Mouse (Mus musculus) MEL (cell line): ENCODE measurements around the gene Cmas. TPM values are rescaled to one million over a fixed set of nuclear protein-coding genes. Genes with fewer than 3 reads are reported as not detected.

Source experiments
- DNase-seq: peaks from one replicate; pipeline ENCODE4 v3.0.0; 2011; ENCODE audit warnings: low read depth, low spot score
- H3K27ac ChIP-seq: 2 replicates; pipeline ENCODE4 v1.5.1; 2012; ENCODE audit warnings: low read depth, mild to moderate bottlenecking, control low read depth, low read length, moderate library complexity; ENCODE audit not compliant: control insufficient read depth
- H3K27me3 ChIP-seq, 2 experiments: fragments of 150-350 bp in 1 of 2; sonication (generic) in 1 of 2; 2 replicates each; pipeline ENCODE4 v1.6.1; 2012; ENCODE audit warnings: low read length in 2 of 2, mild to moderate bottlenecking in 2 of 2, improper control_type of control experiment in 1 of 2, moderate library complexity in 1 of 2; ENCODE audit not compliant: insufficient read depth in 2 of 2, control insufficient read depth in 1 of 2
- H3K36me3 ChIP-seq, 2 experiments: 2 replicates each; pipeline ENCODE4 v1.6.1; 2012 to 2014; ENCODE audit warnings: low read length in 2 of 2, improper control_type of control experiment in 1 of 2, inconsistent platforms in 1 of 2, mild to moderate bottlenecking in 1 of 2; ENCODE audit not compliant: insufficient read depth in 2 of 2, control insufficient read depth in 1 of 2
- H3K4me1 ChIP-seq, 2 experiments: fragments of 150-350 bp in 1 of 2; sonication (generic) in 1 of 2; 2 replicates each; pipeline ENCODE4 v1.6.1; 2012; ENCODE audit warnings: low read length in 2 of 2, improper control_type of control experiment in 1 of 2, mild to moderate bottlenecking in 1 of 2; ENCODE audit not compliant: insufficient read depth in 2 of 2, control insufficient read depth in 1 of 2
- H3K4me3 ChIP-seq, 2 experiments: fragments of 150-350 bp in 1 of 2; sonication (generic) in 1 of 2; 2 replicates each; pipeline ENCODE4 v1.5.1; 2012; ENCODE audit warnings: low read depth in 2 of 2, low read length in 2 of 2, mild to moderate bottlenecking in 2 of 2, moderate library complexity in 2 of 2, control low read depth in 1 of 2, improper control_type of control experiment in 1 of 2; ENCODE audit not compliant: control insufficient read depth in 1 of 2, insufficient read depth in 1 of 2
- H3K79me2 ChIP-seq: 2 replicates; pipeline ENCODE4 v1.6.1; 2012; ENCODE audit warnings: mild to moderate bottlenecking, low read length, moderate library complexity; ENCODE audit not compliant: control insufficient read depth, poor library complexity, insufficient read depth
- H3K9ac ChIP-seq: 2 replicates; pipeline ENCODE4 v1.6.1; 2012; ENCODE audit warnings: low read depth, mild to moderate bottlenecking, control low read depth, low read length, moderate library complexity; ENCODE audit not compliant: control insufficient read depth, poor library complexity, severe bottlenecking
- H3K9me3 ChIP-seq: fragments of 150-350 bp; sonication (generic); replicated peaks from 2 replicates; pipeline ENCODE4 v1.6.1; 2012; ENCODE audit warnings: mild to moderate bottlenecking, low read length, improper control_type of control experiment, moderate library complexity; ENCODE audit not compliant: insufficient read depth
- BHLHE40 ChIP-seq: IDR thresholded peaks from 2 replicates; pipeline ENCODE4 v1.6.1; 2012; ENCODE audit warnings: low read depth, mild to moderate bottlenecking, inconsistent platforms, low read length, improper control_type of control experiment, borderline replicate concordance
- CHD1 ChIP-seq: IDR thresholded peaks from 2 replicates; pipeline ENCODE4 v1.6.1; 2012; ENCODE audit warnings: low read depth, mild to moderate bottlenecking, inconsistent platforms, low read length, improper control_type of control experiment
- CHD2 ChIP-seq: IDR thresholded peaks from 2 replicates; pipeline ENCODE4 v1.6.1; 2011; ENCODE audit warnings: low read length, improper control_type of control experiment
- CTCF ChIP-seq, 3 experiments: IDR thresholded peaks in 2 of 3; conservative IDR thresholded peaks in 1 of 3; 2 replicates each; pipeline ENCODE4 v1.5.1; 2011 to 2012; ENCODE audit warnings: low read length in 3 of 3, low read depth in 2 of 3, mild to moderate bottlenecking in 2 of 3, improper control_type of control experiment in 1 of 3, inconsistent platforms in 1 of 3, mixed read lengths in 1 of 3, moderate library complexity in 1 of 3; ENCODE audit not compliant: control insufficient read depth in 1 of 3, insufficient read depth in 1 of 3, poor library complexity in 1 of 3, severe bottlenecking in 1 of 3
- E2F4 ChIP-seq: IDR thresholded peaks from 2 replicates; pipeline ENCODE4 v1.6.1; 2011; ENCODE audit warnings: low read depth, low read length, improper control_type of control experiment, borderline replicate concordance
- ELF1 ChIP-seq: IDR thresholded peaks from 2 replicates; pipeline ENCODE4 v1.6.1; 2014; ENCODE audit warnings: low read depth, mild to moderate bottlenecking, inconsistent platforms, low read length, improper control_type of control experiment, moderate library complexity
- ETS1 ChIP-seq: IDR thresholded peaks from 2 replicates; pipeline ENCODE4 v1.6.1; 2012; ENCODE audit warnings: low read depth, mild to moderate bottlenecking, inconsistent platforms, low read length, improper control_type of control experiment, moderate library complexity
- GATA1 ChIP-seq: IDR thresholded peaks from 2 replicates; pipeline ENCODE4 v1.6.1; 2011; ENCODE audit warnings: low read depth, low read length, improper control_type of control experiment
- HCFC1 ChIP-seq: IDR thresholded peaks from 2 replicates; pipeline ENCODE4 v1.6.1; 2012; ENCODE audit warnings: low read depth, mild to moderate bottlenecking, inconsistent platforms, low read length, improper control_type of control experiment, moderate library complexity
- JUND ChIP-seq: IDR thresholded peaks from 2 replicates; pipeline ENCODE4 v1.6.1; 2011; ENCODE audit warnings: low read depth, mild to moderate bottlenecking, improper control_type of control experiment, low read length
- KAT2A ChIP-seq: conservative IDR thresholded peaks from 2 replicates; pipeline ENCODE4 v1.6.1; 2012; ENCODE audit warnings: low read depth, low read length, improper control_type of control experiment, inconsistent platforms
- MAFK ChIP-seq: IDR thresholded peaks from 2 replicates; pipeline ENCODE4 v1.6.1; 2011; ENCODE audit warnings: low read depth, mild to moderate bottlenecking, low read length, improper control_type of control experiment, borderline replicate concordance
- MYB ChIP-seq: IDR thresholded peaks from 2 replicates; pipeline ENCODE4 v1.6.1; 2011; ENCODE audit warnings: mild to moderate bottlenecking, low read depth, low read length, improper control_type of control experiment
- MYC ChIP-seq: IDR thresholded peaks from 2 replicates; pipeline ENCODE4 v1.6.1; 2011; ENCODE audit warnings: low read depth, mild to moderate bottlenecking, low read length, improper control_type of control experiment, moderate library complexity
- NELFE ChIP-seq: IDR thresholded peaks from 2 replicates; pipeline ENCODE4 v1.6.1; 2011; ENCODE audit warnings: low read depth, low read length, improper control_type of control experiment
- NRF1 ChIP-seq: IDR thresholded peaks from 2 replicates; pipeline ENCODE4 v1.6.1; 2014; ENCODE audit warnings: low read depth, mild to moderate bottlenecking, inconsistent platforms, low read length, improper control_type of control experiment, moderate library complexity; ENCODE audit not compliant: poor library complexity, insufficient read depth, severe bottlenecking
- SIN3A ChIP-seq: IDR thresholded peaks from 2 replicates; pipeline ENCODE4 v1.6.1; 2012; ENCODE audit warnings: low read length, improper control_type of control experiment, inconsistent platforms
- TAL1 ChIP-seq: IDR thresholded peaks from 2 replicates; pipeline ENCODE4 v1.6.1; 2012; ENCODE audit warnings: mild to moderate bottlenecking, inconsistent platforms, low read length, moderate library complexity, mixed read lengths
- TBP ChIP-seq: IDR thresholded peaks from 2 replicates; pipeline ENCODE4 v1.8.0; 2011; ENCODE audit warnings: low read depth, low read length, improper control_type of control experiment
- UBTF ChIP-seq: IDR thresholded peaks from 2 replicates; pipeline ENCODE4 v1.6.1; 2012; ENCODE audit warnings: low read depth, mild to moderate bottlenecking, inconsistent platforms, low read length, improper control_type of control experiment, moderate library complexity, borderline replicate concordance; ENCODE audit not compliant: insufficient read depth
- ZMIZ1 ChIP-seq: IDR thresholded peaks from 2 replicates; pipeline ENCODE4 v1.6.1; 2012; ENCODE audit warnings: low read depth, mild to moderate bottlenecking, inconsistent platforms, low read length, improper control_type of control experiment, moderate library complexity
- ZNF384 ChIP-seq: IDR thresholded peaks from 2 replicates; pipeline ENCODE4 v1.6.1; 2012; ENCODE audit warnings: low read depth, mild to moderate bottlenecking, inconsistent platforms, low read length, improper control_type of control experiment
- polyA plus RNA-seq, 2 experiments: library from polyadenylated mRNA; stranded (reverse) in 1 of 2; unstranded in 1 of 2; fragments of >175 nt in 1 of 2; fragments of >200 nt in 1 of 2; gene quantifications; 2 replicates each; pipeline versions ENCODE4 v1.2.1 to v1.2.4; 2012; ENCODE audit warnings: low replicate concordance in 2 of 2, low read depth in 1 of 2; ENCODE audit not compliant: insufficient read length in 2 of 2, insufficient read depth in 1 of 2, missing spikeins in 1 of 2
- total RNA-seq: library from RNA; depleted of rRNA; stranded (reverse); fragments of 300-350 nt; gene quantifications from 2 replicates; pipeline ENCODE4 v1.2.3, GENCODE M21; 2012

Gene Cmas
- total and polyA plus RNA-seq, 3 experiments, result 29.4 to 55.0 TPM; not detected in 1

GRCm38 (mm10) chr6:142711106-142711505 lies 45.4 kb upstream of the Cmas start:
- Histone ChIP-seq H3K4me1 (0 out of 4 replicates have a peak, but pooled peaks cover 0 to 2% of the 10 kb centered on the region in 2 experiments), H3K9ac (peak overlapping the region; percentile 12; the same call in 1 of the 2 replicates), H3K79me2 (no peaks in the 10 kb centered on the region), H3K36me3 (peaks cover 0 to 3% of the 10 kb centered on the region in 2 experiments; a peak in 2 of 4 replicates), H3K4me3 (peak overlapping the region; percentile 6 to 54; a peak in 2 of 4 replicates), H3K27me3 (no peaks in the 10 kb centered on the region; a peak in 1 of 4 replicates), H3K9me3 (no peaks in the 10 kb centered on the region), H3K27ac (no peak overlapping the region)
- DNase-seq, result peak; percentile 40
- TF ChIP-seq MAFK (no peak), SIN3A (no peak), HCFC1 (no peak), TBP (no peak), BHLHE40 (no peak), ZNF384 (peak; percentile 73)

- no peak overlapping the region for H3K4me3 ChIP-seq
- H3K9ac ChIP-seq, result no peak overlapping the region
- DNase-seq, result no peak
- H3K79me2 ChIP-seq, result no peaks in the 10 kb centered on the region
- no peaks in the 10 kb centered on the region for H3K27me3 ChIP-seq
- H3K9me3 ChIP-seq, result no peaks in the 10 kb centered on the region
- peaks cover 0 to 3% of the 10 kb centered on the region in 2 experiments; a peak in 2 of 4 replicates for H3K36me3 ChIP-seq
- no peak overlapping the region for H3K27ac ChIP-seq
- TF ChIP-seq JUND (no peak), KAT2A (no peak), ZMIZ1 (no peak), UBTF (no peak), MYB (no peak), MYC (no peak), ZNF384 (no peak), NELFE (no peak), GATA1 (no peak), HCFC1 (no peak), CHD1 (no peak), BHLHE40 (no peak), NRF1 (no peak), TAL1 (no peak), CTCF (IDR thresholded peaks at IDR 0.05 in 2 of 3, conservative IDR thresholded peaks at IDR 0.05 in 1 of 3; ENCODE audit: control insufficient read depth in 1 of 3, insufficient read depth in 1 of 3, low read depth in 2 of 3, low read length in 3 of 3, poor library complexity in 1 of 3, severe bottlenecking in 1 of 3) (no peak), ELF1 (no peak), E2F4 (no peak), ETS1 (no peak), CHD2 (no peak)
- 0 out of 4 replicates have a peak, but pooled peaks cover 0 to 2% of the 10 kb centered on the region in 2 experiments for H3K4me1 ChIP-seq
Measured at GRCm38 (mm10) chr6:142715026-142715425, 41.5 kb upstream of the Cmas start.
